8 mouse cellular contexts compared by ENCODE assay signal in the genomic region with DNA sequence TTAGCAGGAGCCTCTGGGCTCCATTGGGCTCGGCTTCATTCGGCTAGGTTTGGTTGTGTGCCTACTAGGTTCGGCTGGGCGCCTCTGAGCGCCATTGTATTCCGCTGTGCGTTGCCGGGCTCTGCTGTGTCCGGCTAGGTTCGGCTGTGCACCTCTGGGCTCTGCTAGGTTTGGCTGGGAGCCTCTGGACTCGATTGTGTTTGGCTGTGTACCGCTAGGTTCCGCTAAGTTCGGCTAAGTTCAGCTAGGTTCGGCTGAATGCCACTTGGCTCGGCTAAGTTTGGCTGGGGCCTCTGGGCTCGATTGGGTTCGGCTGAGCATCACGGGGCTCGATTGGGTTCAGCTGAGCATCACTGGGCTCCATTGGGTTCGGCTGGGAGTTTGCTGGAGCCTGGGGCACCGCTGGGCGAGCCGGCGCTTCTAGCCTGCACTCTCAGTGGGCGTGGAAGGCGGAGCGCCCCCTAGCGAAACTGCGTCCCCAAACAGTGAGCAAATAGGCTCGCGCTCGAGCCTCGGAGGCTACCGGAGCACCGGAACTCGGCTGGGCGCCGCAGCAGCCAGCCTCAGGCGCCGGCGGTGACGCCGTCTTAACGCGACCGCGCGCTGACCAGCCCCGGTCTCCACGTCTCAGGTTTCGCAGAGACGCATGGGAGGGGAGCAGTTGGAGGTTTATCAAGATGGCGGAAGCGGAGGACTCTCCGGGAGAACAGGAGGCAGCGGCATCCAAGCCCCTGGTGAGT. TPM values are rescaled to one million over a fixed set of nuclear protein-coding genes. Genes with fewer than 3 reads are reported as not detected.
DNase-seq lines count a peak whose midpoint lies in the region; ATAC-seq lines count a peak whose summit lies in the region.

No protein-coding gene starts in this region.

- no peaks in the 10 kb centered on the region for H3K9me3 ChIP-seq in hindbrain, embryonic 12.5 days (replicated peaks)

- peaks cover 5% of the 10 kb centered on the region; the same call in 1 of the 2 replicates for H3K4me1 ChIP-seq in hindbrain, embryonic 12.5 days

- H3K27me3 ChIP-seq in hindbrain, embryonic 12.5 days: no peaks in the 10 kb centered on the region

- no peaks in the 10 kb centered on the region for H3K36me3 ChIP-seq in hindbrain, embryonic 12.5 days

- peak overlapping the region; percentile 57 for H3K4me2 ChIP-seq in hindbrain, embryonic 12.5 days (replicated peaks)

- H3K27ac ChIP-seq in hindbrain, embryonic 12.5 days: peak overlapping the region; percentile 92

- DNase-seq in Muller cell, postnatal 12 days (ENCODE audit: inconsistent ontology term): peak; percentile 94
- peak; percentile 94 for DNase-seq in cerebellum, adult 9-11 months
- DNase-seq in frontal cortex, adult 2 months (ENCODE audit: extremely low spot score in 1 of 2, low spot score in 1 of 2): peak; percentile 85 to 92
- peak; percentile 79 to 92 for DNase-seq in layer of hippocampus, postnatal 25 days (ENCODE audit: extremely low spot score in 1 of 2, low spot score in 1 of 2)
- peak; percentile 94 for DNase-seq in lung, postnatal 25 days (ENCODE audit: low spot score)
- DNase-seq in retina, embryonic 14.5 days (ENCODE audit: low spot score): peak; percentile 94
- DNase-seq in thymus, postnatal 4 days: peak; percentile 95

- ATAC-seq in hindbrain, embryonic 12.5 days (ENCODE audit: low FRiP score): peak; percentile 91

- WGBS in hindbrain, embryonic 12.5 days: 19% methylated on average over 57 of the region's 57 CpGs

- H3K4me3 ChIP-seq in hindbrain, embryonic 12.5 days: peak overlapping the region; percentile 55

- peak overlapping the region; percentile 66 for H3K9ac ChIP-seq in hindbrain, embryonic 12.5 days

RNA-seq across cellular contexts. Expression of gene Yipf6, which starts 1.6 kb away (rescaled TPM):
- polyA plus RNA-seq in frontal cortex, adult 2 months (2012; rRNA removed): 21.9 and 22.7 TPM in 2 replicates
- polyA plus RNA-seq in hindbrain, embryonic 12.5 days (2016; fragmentation: Nextera tagmentation; extraction: Ambion mirVana): 21.1 and 23.0 TPM in 2 replicates
- 10 to 100 TPM; 32.8 to 36.6 TPM for total RNA-seq in layer of hippocampus, postnatal 25 days (2021)

RNA-seq across cellular contexts. Expression of gene Ophn1, which starts 46.9 kb away (rescaled TPM):
- 30.5 and 36.8 TPM in 2 replicates for polyA plus RNA-seq in frontal cortex, adult 2 months (2012; rRNA removed)
- polyA plus RNA-seq in hindbrain, embryonic 12.5 days (2016; fragmentation: Nextera tagmentation; extraction: Ambion mirVana): 31.1 and 38.1 TPM in 2 replicates
- 10 to 100 TPM; 37.9 to 39.3 TPM for total RNA-seq in layer of hippocampus, postnatal 25 days (2021)

Comparison
In these comparisons a context has a peak if more than half of its experiments do, and no peak if none do; other contexts are left out.
1. Peak in every context shown above with its lines: DNase-seq, ATAC-seq, H3K4me3 ChIP-seq and H3K27ac ChIP-seq.